Mouse (Mus musculus) ES-E14 (cell line): ENCODE measurements around the gene Ccdc36. TPM values are rescaled to one million over a fixed set of nuclear protein-coding genes. Genes with fewer than 3 reads are reported as not detected.
A peak's percentile ranks its signal among the peaks of the same experiment; 100 is the strongest.

Source experiments
- DNase-seq: peaks from one replicate; pipeline ENCODE4 v3.0.0-alpha.2; 2013; ENCODE audit warnings: low read depth, low spot score
- H3K27ac ChIP-seq: 2 replicates; pipeline ENCODE4 v1.5.1; 2012; ENCODE audit warnings: low read depth, mild to moderate bottlenecking, low read length, moderate library complexity, mixed read lengths; ENCODE audit not compliant: poor library complexity, insufficient read depth, severe bottlenecking
- H3K36me3 ChIP-seq: 2 replicates; pipeline ENCODE4 v1.6.1; 2012; ENCODE audit warnings: mild to moderate bottlenecking, low read length, moderate library complexity, mixed read lengths; ENCODE audit not compliant: control insufficient read depth, poor library complexity, insufficient read depth, severe bottlenecking
- H3K4me1 ChIP-seq, 2 experiments: fragments of 150-350 bp in 1 of 2; sonication (generic) in 1 of 2; 2 replicates each; pipeline ENCODE4 v1.6.1; 2012; ENCODE audit warnings: low read length in 2 of 2, mild to moderate bottlenecking in 1 of 2, mixed read lengths in 1 of 2; ENCODE audit not compliant: control insufficient read depth in 2 of 2, insufficient read depth in 2 of 2, poor library complexity in 1 of 2
- H3K4me3 ChIP-seq, 2 experiments: fragments of 150-350 bp in 1 of 2; sonication (generic) in 1 of 2; 2 replicates each; pipeline ENCODE4 v1.5.1; 2012; ENCODE audit warnings: low read length in 2 of 2, low read depth in 1 of 2, mild to moderate bottlenecking in 1 of 2, mixed read lengths in 1 of 2; ENCODE audit not compliant: insufficient read depth in 1 of 2, poor library complexity in 1 of 2, severe bottlenecking in 1 of 2
- H3K9ac ChIP-seq: 2 replicates; pipeline ENCODE4 v1.6.1; 2012; ENCODE audit warnings: low read depth, mild to moderate bottlenecking, low read length, mixed read lengths; ENCODE audit not compliant: poor library complexity, insufficient read depth, severe bottlenecking
- H3K9me3 ChIP-seq: fragments of 150-350 bp; sonication (generic); 2 replicates; pipeline ENCODE4 v1.6.1; 2012; ENCODE audit warnings: low read depth, mild to moderate bottlenecking, low read length; ENCODE audit not compliant: control insufficient read depth, insufficient read depth
- CHD2 ChIP-seq: IDR thresholded peaks from 2 replicates; pipeline ENCODE4 v1.6.1; 2014; ENCODE audit warnings: mild to moderate bottlenecking, low read depth, low read length, inconsistent platforms
- HCFC1 ChIP-seq: IDR thresholded peaks from 2 replicates; pipeline ENCODE4 v1.6.1; 2012; ENCODE audit warnings: low read length, inconsistent platforms, borderline replicate concordance; ENCODE audit not compliant: insufficient read depth
- MAFK ChIP-seq: IDR thresholded peaks from 2 replicates; pipeline ENCODE4 v1.6.1; 2014; ENCODE audit warnings: mild to moderate bottlenecking, low read depth, low read length, inconsistent platforms; ENCODE audit not compliant: insufficient read depth
- ZC3H11A ChIP-seq: IDR thresholded peaks from 2 replicates; pipeline ENCODE4 v1.6.1; 2012; ENCODE audit warnings: low read depth, mild to moderate bottlenecking, inconsistent platforms, low read length, borderline replicate concordance
- ZNF384 ChIP-seq: IDR thresholded peaks from 2 replicates; pipeline ENCODE4 v1.6.1; 2012; ENCODE audit warnings: low read depth, low read length, inconsistent platforms
- in situ Hi-C, 2 experiments: fragments of 600-800 bp; cut with MboI; formaldehyde crosslinking; loops; one replicate each; pipeline ENCODE4 v1.15.1; 2025; ENCODE audit warnings: low sequenced_read_pairs in 2 of 2, inconsistent platforms in 1 of 2; ENCODE audit not compliant: unreplicated experiment in 2 of 2
- total RNA-seq: library from RNA; depleted of rRNA; stranded (reverse); fragments of 300-350 nt; gene quantifications from 2 replicates; pipeline ENCODE4 v1.2.3, GENCODE M21; 2012

Ccdc36 gene
- total RNA-seq, 1 experiment: 1.7 TPM

GRCm38 (mm10) chr9:108441236-108441919 is 13.1 kb upstream of the Ccdc36 start:
- H3K9me3 ChIP-seq: no peaks in the 10 kb centered on the region
- no peak overlapping the region for H3K9ac ChIP-seq
- no peak for DNase-seq
- 0 out of 4 replicates have a peak, but pooled peaks cover 0 to 2% of the 10 kb centered on the region in 2 experiments for H3K4me1 ChIP-seq
- no peak for TF ChIP-seq CHD2
- no peak for TF ChIP-seq HCFC1
- no peak for TF ChIP-seq MAFK
- no peak for TF ChIP-seq ZNF384
- no peak for TF ChIP-seq ZC3H11A
- no peak overlapping the region for H3K27ac ChIP-seq
- in situ Hi-C loops: no loop called here
- no peaks in the 10 kb centered on the region for H3K36me3 ChIP-seq
- H3K4me3 ChIP-seq: no peak overlapping the region

GRCm38 (mm10) chr9:108440485-108440884 is 12.2 kb upstream of the Ccdc36 start:
- in situ Hi-C loops: no loop called here
- no peak for DNase-seq
- Histone ChIP-seq H3K36me3 (no peaks in the 10 kb centered on the region), H3K9me3 (no peaks in the 10 kb centered on the region), H3K27ac (no peak overlapping the region), H3K4me3 (no peak overlapping the region), H3K9ac (no peak overlapping the region), H3K4me1 (no peaks in the 10 kb centered on the region)
- TF ChIP-seq HCFC1 (no peak), MAFK (no peak), CHD2 (no peak)

GRCm38 (mm10) chr9:108439176-108439575 is 10.9 kb upstream of the Ccdc36 start:
- Histone ChIP-seq H3K4me1 (no peaks in the 10 kb centered on the region), H3K4me3 (no peak overlapping the region), H3K9me3 (no peaks in the 10 kb centered on the region), H3K36me3 (no peaks in the 10 kb centered on the region), H3K27ac (no peak overlapping the region), H3K9ac (no peak overlapping the region)
- TF ChIP-seq CHD2 (no peak), ZC3H11A (no peak), HCFC1 (no peak), ZNF384 (no peak), MAFK (no peak)
- in situ Hi-C loops: no loop called here
- DNase-seq: no peak

- TF ChIP-seq HCFC1: no peak
- TF ChIP-seq ZC3H11A: no peak
- no peak for TF ChIP-seq ZNF384
- TF ChIP-seq CHD2: no peak
- no peak for TF ChIP-seq MAFK
- in situ Hi-C loops: no loop called here
- H3K4me3 ChIP-seq: no peak within 1 kb of the TSS
- H3K27ac ChIP-seq: no peak within 1 kb of the TSS
- H3K9ac ChIP-seq: no peak within 1 kb of the TSS
- H3K9me3 ChIP-seq: no peaks in the 10 kb centered on the region
- H3K4me1 ChIP-seq: no peaks in the 10 kb centered on the region; a peak in 1 of 4 replicates
- no peak for DNase-seq
- no peaks in the 10 kb centered on the region for H3K36me3 ChIP-seq
Measured at GRCm38 (mm10) chr9:108436182-108436581, 7.9 kb upstream of the Ccdc36 start, which contains the start of gene BC048562. Gene BC048562 (plus strand): TSS chr9:108436482.

- no peak overlapping the region for H3K27ac ChIP-seq
- H3K9ac ChIP-seq: peak overlapping the region; percentile 73
Measured at GRCm38 (mm10) chr9:108431431-108432067, 3.3 kb upstream of the Ccdc36 start.

More at GRCm38 (mm10) chr9:108431431-108432067, 3.3 kb upstream of the Ccdc36 start:
- H3K4me1 ChIP-seq: no peaks in the 10 kb centered on the region; a peak in 1 of 4 replicates
- no peaks in the 10 kb centered on the region for H3K36me3 ChIP-seq
- in situ Hi-C loops: no loop called here
- H3K9me3 ChIP-seq: no peaks in the 10 kb centered on the region
- peak overlapping the region; percentile 18 to 53; a peak in 3 of 4 replicates for H3K4me3 ChIP-seq
- peak; percentile 77 for DNase-seq
- TF ChIP-seq CHD2 (no peak), ZC3H11A (no peak), MAFK (no peak), ZNF384 (no peak), HCFC1 (no peak)
